ENCODE assay signal across 18 mouse cellular contexts in the genomic region with DNA sequence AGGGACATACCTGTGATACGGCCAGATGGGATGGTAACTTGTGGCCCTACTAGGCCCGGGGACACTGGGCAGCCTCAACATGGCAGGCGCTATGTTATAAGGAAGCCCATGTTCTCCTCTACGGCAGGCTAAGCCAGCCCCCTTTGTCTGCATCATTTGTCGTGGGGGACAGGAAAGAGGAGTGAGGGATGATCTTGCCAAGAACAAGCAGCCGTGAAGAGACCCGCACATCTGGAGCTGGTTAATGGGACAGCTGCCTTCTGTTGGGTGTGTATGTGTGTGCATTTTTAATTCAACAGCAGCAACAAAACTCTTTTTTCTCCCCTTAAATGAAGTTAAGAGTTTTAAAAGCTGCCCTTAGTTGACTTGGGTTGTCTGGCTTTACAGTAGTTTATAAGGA.
DNase-seq lines count a peak whose midpoint lies in the region; ATAC-seq lines count a peak whose summit lies in the region.
"Had no signal": no experiment of that assay in that cellular context is flagged by ENCODE, and none has a peak within 500 bp of the region (broad histone marks: within the 10 kb centered on the region; RNA-seq: fewer than 3 reads in every experiment).

No protein-coding gene starts in this region.

- H3K4me3 ChIP-seq in kidney, embryonic 15.5 days (replicated peaks) = no peak overlapping the region
- H3K4me3 ChIP-seq in limb, embryonic 10.5 days = no peak overlapping the region
- H3K4me3 ChIP-seq in stomach, embryonic 15.5 days (replicated peaks) = no peak overlapping the region
- H3K4me3 ChIP-seq: midbrain, embryonic 10.5 days had no signal

- peak; percentile 52 for DNase-seq in embryo, embryonic 10.5 days (ENCODE audit: low spot score)
- DNase-seq in embryo, embryonic 9.5 days (ENCODE audit: extremely low spot score) = no peak
- DNase-seq in kidney, postnatal 25 days = no peak
- no peak for DNase-seq in limb, embryonic 10.5 days (ENCODE audit: low spot score)
- DNase-seq in spleen, adult 18-20 months = no peak
- DNase-seq in T-cell, adult 2 months (ENCODE audit: low spot score) = no peak
- DNase-seq: cerebellum, adult 9-11 months; gastrocnemius, postnatal 36 days; lung, adult 18-20 months; retina, postnatal 1 day had no signal

- no peak overlapping the region for H3K4me2 ChIP-seq in kidney, embryonic 15.5 days
- no peak overlapping the region for H3K4me2 ChIP-seq in stomach, embryonic 15.5 days
- H3K4me2 ChIP-seq: heart, embryonic 11.5 days had no signal

- H3K4me1 ChIP-seq in kidney, embryonic 15.5 days = peaks cover 11% of the 10 kb centered on the region
- peaks cover 26% of the 10 kb centered on the region for H3K4me1 ChIP-seq in limb, embryonic 10.5 days
- 0 out of 2 replicates have a peak, but pooled peaks cover 3% of the 10 kb centered on the region for H3K4me1 ChIP-seq in stomach, embryonic 15.5 days

- no peaks in the 10 kb centered on the region for H3K36me3 ChIP-seq in kidney, embryonic 15.5 days
- no peaks in the 10 kb centered on the region for H3K36me3 ChIP-seq in limb, embryonic 10.5 days
- no peaks in the 10 kb centered on the region for H3K36me3 ChIP-seq in stomach, embryonic 15.5 days
- H3K36me3 ChIP-seq: G1E; midbrain, embryonic 10.5 days had no signal

- no peaks in the 10 kb centered on the region for H3K9me3 ChIP-seq in kidney, embryonic 15.5 days (replicated peaks)
- H3K9me3 ChIP-seq in limb, embryonic 10.5 days (replicated peaks) = no peaks in the 10 kb centered on the region
- H3K9me3 ChIP-seq in stomach, embryonic 15.5 days = no peaks in the 10 kb centered on the region
- H3K9me3 ChIP-seq: midbrain, embryonic 10.5 days had no signal

- peak overlapping the region; percentile 48; the same call in 1 of the 2 replicates for H3K27ac ChIP-seq in kidney, embryonic 15.5 days
- peak overlapping the region; percentile 65 for H3K27ac ChIP-seq in limb, embryonic 10.5 days
- 0 out of 2 replicates have a peak overlapping the region, but pooled peaks have one; percentile 26 for H3K27ac ChIP-seq in stomach, embryonic 15.5 days
- H3K27ac ChIP-seq: hindbrain, postnatal 0 days; midbrain, embryonic 10.5 days had no signal

- H3K27me3 ChIP-seq in kidney, embryonic 15.5 days = no peaks in the 10 kb centered on the region
- no peaks in the 10 kb centered on the region for H3K27me3 ChIP-seq in limb, embryonic 10.5 days (ENCODE audit: low read depth, poor library complexity, severe bottlenecking)
- no peaks in the 10 kb centered on the region for H3K27me3 ChIP-seq in stomach, embryonic 15.5 days (replicated peaks)

- WGBS in kidney, embryonic 15.5 days = 65% methylated on average over 7 of the region's 7 CpGs
- 44% methylated on average over 7 of the region's 7 CpGs for WGBS in limb, embryonic 10.5 days
- WGBS in stomach, embryonic 15.5 days = 60% methylated on average over 7 of the region's 7 CpGs

- ATAC-seq in kidney, embryonic 15.5 days (replicated peaks; ENCODE audit: low FRiP score) = no peak
- ATAC-seq in stomach, embryonic 15.5 days (ENCODE audit: insufficient read depth, low FRiP score, low read depth) = no peak
- ATAC-seq: CD4-positive, CD25-positive, alpha-beta regulatory T cell, adult 4 months; forebrain, embryonic 14.5 days; hindbrain, postnatal 0 days had no signal

- no peak overlapping the region for H3K9ac ChIP-seq in kidney, embryonic 15.5 days
- no peak overlapping the region for H3K9ac ChIP-seq in stomach, embryonic 15.5 days
